Mouse (Mus musculus) spleen, postnatal 14 days (tissue): ENCODE data around the gene Plekhh1.

Experiments
- DNase-seq, 2 experiments: peaks; one replicate each; pipeline ENCODE4 v3.0.0; 2021 to 2022; ENCODE audit warnings: low spot score in 2 of 2

The Plekhh1 gene

GRCm38 (mm10) chr12:79028911-79029861, at the start of gene Plekhh1:
Plekhh1 (plus strand) TSS chr12:79029163.
- DNase-seq, result peak; percentile 8 to 17

GRCm38 (mm10) chr12:78980683-78981091, 48.3 kb upstream of the Plekhh1 start:
- peak; percentile 12 to 41 for DNase-seq

DNA sequence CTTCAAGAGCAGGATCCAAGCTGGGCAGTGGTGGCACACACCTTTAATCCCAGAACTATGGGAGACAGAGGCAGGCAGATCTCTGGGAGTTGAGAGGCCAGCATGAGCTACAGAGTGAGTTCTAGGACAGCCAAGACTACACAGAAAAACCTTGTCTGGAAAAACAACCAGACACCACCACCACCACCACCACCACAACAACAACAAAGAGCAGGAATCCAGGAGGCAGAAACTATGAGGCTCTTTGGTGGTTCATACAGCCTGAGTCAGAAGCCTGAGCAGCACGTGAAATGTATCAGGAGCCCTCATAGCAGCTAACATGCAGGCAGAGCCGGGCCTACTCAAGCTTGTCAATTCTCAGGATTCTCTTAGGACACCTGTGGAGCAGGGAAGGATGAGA, 47.8 kb upstream of the Plekhh1 start:
- no peak for DNase-seq

DNA sequence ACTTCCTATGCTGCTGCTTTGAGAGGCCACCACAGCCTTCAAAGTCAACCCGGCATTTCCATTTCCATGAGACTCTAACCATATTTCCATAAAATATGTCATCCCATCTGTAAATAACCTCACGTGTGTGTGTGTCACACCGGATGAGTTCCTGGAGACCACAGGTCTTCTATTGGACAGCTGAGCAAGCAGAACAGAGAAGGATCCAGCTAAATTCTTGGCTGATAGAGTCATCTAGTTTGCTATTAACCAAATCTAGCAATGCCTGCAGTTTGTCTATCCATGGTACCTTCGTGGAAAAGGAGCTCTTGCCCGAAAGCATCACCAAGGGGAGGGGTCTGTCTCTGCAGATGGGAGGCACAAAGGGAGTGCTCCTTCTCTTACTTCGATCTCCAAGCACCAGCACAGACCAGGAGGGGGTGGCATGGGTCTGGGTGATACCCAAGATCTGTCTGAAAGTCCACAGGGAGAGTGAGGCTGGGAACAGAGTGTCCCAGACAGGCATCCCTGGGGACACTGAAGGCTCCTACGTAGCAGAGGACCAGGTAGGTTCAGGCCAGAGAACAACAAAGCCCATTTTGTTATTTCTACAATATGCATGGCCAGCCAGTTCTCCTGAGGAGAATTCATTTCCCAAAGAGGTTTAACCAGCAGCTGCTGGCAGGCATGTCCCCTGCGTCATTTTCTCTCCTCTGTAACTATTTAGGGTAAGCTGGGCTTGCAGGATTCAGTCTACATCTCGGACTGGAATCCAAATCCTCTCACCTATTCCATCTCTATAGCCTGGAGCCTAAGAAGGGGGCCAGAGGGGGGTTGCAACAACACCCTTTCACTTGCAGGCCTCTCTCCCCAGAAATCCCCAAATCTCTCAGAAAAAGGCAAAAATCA, 46.8 kb upstream of the Plekhh1 start:
- DNase-seq, result no peak

DNA sequence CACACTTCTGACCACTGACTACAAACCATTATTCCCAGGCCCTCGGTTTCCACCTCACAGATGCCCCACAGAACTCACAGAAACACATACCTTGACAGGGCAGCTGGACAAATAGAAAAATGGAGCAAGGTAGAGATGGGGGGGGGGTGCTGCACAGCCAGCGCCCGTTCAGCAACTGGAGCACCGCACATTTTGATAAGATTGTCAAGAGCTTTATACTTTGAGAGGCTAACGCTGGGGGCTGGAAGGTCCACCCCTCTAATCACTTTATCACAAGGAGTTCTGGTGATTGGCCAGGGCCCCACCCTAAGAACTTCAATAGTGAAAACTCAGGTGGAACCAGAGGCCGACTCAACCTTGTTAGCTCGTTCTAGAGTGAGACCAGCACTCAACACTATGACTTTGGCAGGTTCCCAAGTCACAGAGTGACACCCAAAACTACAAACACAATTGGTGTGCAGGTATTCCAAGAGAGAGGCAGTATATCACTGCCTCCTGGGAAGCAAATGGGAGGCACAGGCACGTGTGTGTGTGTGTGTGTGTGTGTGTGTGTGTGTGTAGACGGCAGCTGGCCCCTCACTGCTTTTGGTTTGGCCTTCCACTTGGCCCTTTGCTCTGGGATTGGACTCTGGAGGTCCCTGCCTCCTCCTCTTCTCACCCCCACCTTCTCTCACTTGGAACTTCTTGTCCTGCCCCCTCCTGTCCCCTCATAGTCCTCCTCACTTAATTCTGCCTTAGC, 45.5 kb upstream of the Plekhh1 start:
- no peak for DNase-seq

DNA sequence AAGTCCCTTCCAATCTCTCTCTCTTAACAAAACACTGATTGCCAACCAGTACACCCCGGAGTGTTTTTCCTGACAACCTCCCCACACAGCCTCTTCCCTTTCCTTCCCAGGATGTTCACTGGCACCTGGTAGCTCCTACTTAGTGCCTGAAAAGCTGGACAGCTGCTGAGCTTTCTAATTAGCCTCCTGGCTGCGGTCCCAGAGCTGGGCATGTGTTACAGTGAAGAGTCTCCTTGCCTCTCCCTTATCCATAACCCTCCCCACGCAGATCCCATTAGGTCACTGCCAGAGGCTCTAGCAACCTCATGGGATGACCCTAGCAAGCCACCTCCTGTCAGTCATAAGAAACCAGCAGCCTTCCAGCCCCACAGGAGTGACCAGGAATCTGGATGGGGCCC, 44.9 kb upstream of the Plekhh1 start:
- DNase-seq, result no peak

- no peak for DNase-seq
Observed at GRCm38 (mm10) chr12:78987581-78988081, 41.3 kb upstream of the Plekhh1 start.

GRCm38 (mm10) chr12:78996271-78996670, 32.7 kb upstream of the Plekhh1 start:
- DNase-seq, result no peak

DNA sequence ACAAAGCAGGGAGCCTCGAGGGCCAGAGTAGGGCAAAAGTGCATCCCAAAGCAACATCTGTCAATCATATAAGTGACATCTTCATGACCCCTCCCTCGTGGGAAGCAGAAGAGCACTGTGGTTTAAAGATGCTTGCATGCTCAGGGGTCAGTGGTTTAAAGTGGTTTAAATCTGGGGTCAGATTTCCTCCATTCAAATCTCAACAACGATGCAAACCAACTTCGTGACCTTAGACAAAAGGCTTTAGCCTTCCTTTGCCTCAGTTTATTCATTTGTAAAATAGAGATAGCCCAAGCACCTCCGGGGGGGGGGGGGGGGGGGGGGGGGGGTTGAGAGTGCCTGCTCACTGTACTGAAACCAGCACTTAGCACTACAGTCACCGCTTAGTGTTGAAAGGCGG, 32.3 kb upstream of the Plekhh1 start:
- DNase-seq, result no peak

GRCm38 (mm10) chr12:79002406-79002805, 26.6 kb upstream of the Plekhh1 start:
- no peak for DNase-seq

DNA sequence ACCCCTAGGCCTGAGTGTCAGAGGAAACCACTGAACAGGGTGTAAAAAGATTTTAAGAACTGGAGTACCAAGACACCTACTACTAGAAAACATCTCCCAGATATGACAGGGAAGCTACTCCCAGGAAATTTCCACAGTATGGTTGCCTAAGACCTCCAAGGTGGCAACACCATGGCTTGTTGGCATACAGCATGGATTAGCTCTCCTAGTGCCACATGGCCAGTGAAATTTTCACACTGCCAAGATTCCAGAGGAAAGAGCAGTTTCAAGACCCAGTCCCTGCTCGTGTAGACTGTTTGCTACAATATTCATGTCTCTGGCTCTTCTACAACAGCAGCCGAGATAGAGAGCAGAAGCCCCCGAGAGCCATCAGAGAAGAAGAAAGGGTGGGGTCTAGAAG, 26.0 kb upstream of the Plekhh1 start:
- no peak for DNase-seq

DNA sequence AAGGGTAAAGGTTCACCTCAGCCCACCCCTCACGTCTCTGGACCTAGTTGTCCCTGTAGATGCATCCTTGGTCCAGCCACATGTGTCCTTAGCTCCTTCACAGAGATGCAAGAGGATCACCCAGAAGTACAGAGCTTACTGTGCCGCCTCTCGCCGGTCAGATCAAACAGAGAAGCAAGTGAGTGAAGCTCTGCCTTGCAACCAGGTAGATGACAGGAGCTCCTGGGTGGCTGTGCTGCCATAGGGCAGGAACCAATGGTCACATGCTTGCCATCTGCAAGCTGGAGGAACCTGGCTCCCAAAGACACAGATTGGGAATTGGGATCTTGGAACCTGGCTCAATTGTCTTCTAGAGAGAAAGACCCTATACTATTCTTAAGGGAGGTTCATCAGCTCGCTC, 23.5 kb upstream of the Plekhh1 start:
- no peak for DNase-seq

- DNase-seq, result no peak
Observed at GRCm38 (mm10) chr12:79006076-79006475, 22.9 kb upstream of the Plekhh1 start.

GRCm38 (mm10) chr12:79006478-79007125, 22.4 kb upstream of the Plekhh1 start:
- DNase-seq, result peak; percentile 16 to 39

DNA sequence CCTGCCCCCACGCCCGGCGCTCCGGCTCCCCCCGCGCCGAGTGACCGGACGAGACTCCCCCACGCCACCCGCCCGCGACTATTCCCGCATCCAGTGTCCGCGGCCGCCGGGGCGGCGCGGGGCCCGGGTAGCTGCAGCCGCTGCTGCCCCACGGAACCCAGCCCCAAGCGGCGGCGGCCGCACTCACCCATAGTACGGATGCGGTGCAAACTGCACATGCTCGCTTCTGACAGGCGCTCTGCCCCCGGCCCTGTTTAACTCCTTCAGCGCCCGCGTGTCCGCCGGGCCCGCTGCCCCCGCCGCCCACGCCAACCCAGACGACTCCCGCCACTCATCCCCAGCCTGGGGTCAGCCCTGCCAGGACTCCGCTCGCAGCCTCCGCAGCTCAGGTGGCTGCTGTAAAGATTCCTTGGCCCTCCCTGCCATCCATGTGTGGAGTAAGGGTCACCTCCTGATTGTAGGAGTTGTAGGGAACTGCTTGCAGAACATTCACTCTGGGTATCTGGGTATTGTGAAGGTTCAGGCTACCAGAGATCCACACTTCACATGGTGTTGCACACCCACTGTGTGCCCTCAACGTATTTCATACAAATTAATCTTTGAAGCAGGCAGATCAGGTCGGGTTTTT, 21.7 kb upstream of the Plekhh1 start, which contains the start of gene Tmem229b:
Gene Tmem229b (minus strand): TSS at position 502 of the 628 bp plus-strand sequence.
- peak; percentile 12 to 36 for DNase-seq

DNA sequence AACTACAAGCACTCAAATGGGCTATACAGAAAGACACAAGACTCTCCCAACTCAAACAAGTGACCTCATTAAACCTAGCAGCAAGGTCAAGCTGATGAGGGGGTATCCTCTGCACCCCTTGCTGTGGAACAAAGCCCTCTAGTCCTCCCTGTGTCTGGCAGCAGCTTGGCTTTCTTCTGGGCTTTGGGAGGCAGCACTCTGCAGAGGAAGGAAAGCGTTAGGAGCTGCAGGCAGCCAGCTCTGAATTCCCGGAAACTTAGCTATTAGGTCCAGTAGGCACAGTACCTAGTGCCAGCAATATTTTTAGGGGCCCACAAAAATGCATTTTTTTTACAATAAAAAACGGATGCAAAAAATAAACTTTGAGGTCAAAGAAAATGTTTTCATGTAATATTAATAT, 18.4 kb upstream of the Plekhh1 start:
- no peak for DNase-seq

DNA sequence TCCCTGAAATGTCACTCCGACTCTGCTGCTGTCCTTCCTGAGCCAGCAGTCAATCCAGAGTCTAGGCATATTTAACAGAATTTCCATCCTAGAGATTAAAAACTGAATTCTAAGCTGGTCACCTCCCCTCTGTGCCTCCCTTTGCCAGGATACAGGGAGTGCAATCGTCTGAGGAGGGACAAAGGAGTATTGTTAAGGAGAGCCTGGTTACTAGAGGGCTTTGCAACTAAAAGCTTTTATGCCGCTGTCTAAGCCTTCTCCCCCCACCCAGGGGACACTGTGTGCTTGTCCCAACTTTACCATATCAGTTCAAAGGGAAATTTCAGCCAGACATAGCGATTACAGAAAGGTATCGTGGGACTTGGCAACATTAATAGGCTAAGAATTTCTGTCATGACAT, 12.9 kb upstream of the Plekhh1 start:
- DNase-seq, result no peak

GRCm38 (mm10) chr12:79017994-79018399, 11.0 kb upstream of the Plekhh1 start:
- peak in 1 of 2 experiments; percentile 9 for DNase-seq

GRCm38 (mm10) chr12:79021902-79022301, 7.1 kb upstream of the Plekhh1 start:
- no peak for DNase-seq

DNA sequence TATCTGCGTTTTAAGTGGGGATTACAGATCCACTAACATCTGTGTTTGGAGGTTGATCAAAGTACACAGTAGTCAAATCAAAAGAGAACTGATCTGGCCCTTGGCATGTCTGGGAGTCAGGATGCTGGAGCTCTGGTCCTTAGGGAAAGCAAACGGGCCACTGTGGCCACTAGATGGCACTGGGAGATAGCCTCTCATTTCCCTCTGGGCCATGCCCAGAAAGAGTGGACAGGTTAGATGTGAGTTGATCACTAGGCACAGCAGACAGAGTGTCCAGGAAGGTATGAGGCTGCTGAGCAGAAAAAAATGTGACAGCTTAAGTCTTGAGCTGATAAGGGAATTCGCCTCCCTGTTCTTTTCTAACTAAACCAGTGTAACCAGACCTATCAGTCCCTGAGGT, 6.1 kb upstream of the Plekhh1 start:
- DNase-seq, result peak; percentile 9 to 11
